Mouse (Mus musculus) neural tube, embryonic 15.5 days (tissue): ENCODE data around the gene Ube2j1. TPM values are rescaled to one million over a fixed set of nuclear protein-coding genes. Genes with fewer than 3 reads are reported as not detected.

ENCODE experiments used
- ATAC-seq: fragments of 200-750 bp; cut with Nextera tagmentation; 2 replicates; pipeline ENCODE4 v1.8.0; 2017; ENCODE audit warnings: mild to moderate bottlenecking, moderate TSS enrichment, moderate library complexity; ENCODE audit not compliant: low FRiP score
- H3K27ac ChIP-seq: fragments of 300-500 bp; sonication (generic); replicated peaks from 2 replicates; pipeline ENCODE4 v1.5.1; 2015; ENCODE audit warnings: mild to moderate bottlenecking, inconsistent platforms
- H3K27me3 ChIP-seq: fragments of 300-500 bp; sonication (generic); replicated peaks from 2 replicates; pipeline ENCODE4 v1.6.1; 2015; ENCODE audit warnings: inconsistent platforms
- H3K36me3 ChIP-seq: fragments of 300-500 bp; sonication (generic); 2 replicates; pipeline ENCODE4 v1.6.1; 2015; ENCODE audit warnings: inconsistent platforms
- H3K4me1 ChIP-seq: fragments of 300-500 bp; sonication (generic); 2 replicates; pipeline ENCODE4 v1.6.1; 2015; ENCODE audit warnings: inconsistent platforms
- H3K4me2 ChIP-seq: fragments of 300-500 bp; sonication (generic); 2 replicates; pipeline ENCODE4 v1.6.1; 2015; ENCODE audit warnings: inconsistent platforms, mild to moderate bottlenecking, moderate library complexity
- H3K4me3 ChIP-seq: fragments of 300-500 bp; sonication (generic); replicated peaks from 2 replicates; pipeline ENCODE4 v1.5.1; 2015; ENCODE audit warnings: mild to moderate bottlenecking, inconsistent platforms
- H3K9ac ChIP-seq: fragments of 300-500 bp; sonication (generic); replicated peaks from 2 replicates; pipeline ENCODE4 v1.6.1; 2015; ENCODE audit warnings: mild to moderate bottlenecking, inconsistent platforms
- H3K9me3 ChIP-seq: fragments of 300-500 bp; sonication (generic); replicated peaks from 2 replicates; pipeline ENCODE4 v1.6.1; 2016; ENCODE audit warnings: inconsistent platforms
- WGBS: fragments of 180-500 bp; shearing (Covaris S2); methylation state at CpG from one replicate; pipeline ENCODE4 v1.1.7; 2015; ENCODE audit warnings: mixed read lengths; 5-methylcytosine and 5-hydroxymethylcytosine counted together
- polyA plus RNA-seq: library from polyadenylated mRNA; unstranded; fragments of >200 nt; fragmentation: Nextera tagmentation; extraction: Ambion mirVana; gene quantifications from 2 replicates; pipeline ENCODE4 v1.2.1, GENCODE M21; 2015

Gene Ube2j1
- polyA plus RNA-seq, 1 experiment from 2014 or later = 77.3 TPM

- Histone ChIP-seq H3K4me2 (no peak overlapping the region), H3K27me3 (no peaks in the 10 kb centered on the region), H3K4me1 (no peaks in the 10 kb centered on the region), H3K27ac (no peak overlapping the region), H3K36me3 (peaks cover 5% of the 10 kb centered on the region; the same call in 1 of the 2 replicates), H3K9ac (no peak overlapping the region), H3K4me3 (no peak overlapping the region), H3K9me3 (no peaks in the 10 kb centered on the region)
- ATAC-seq = no peak
- 87% methylated on average over 11 of the region's 11 CpGs for WGBS
Observed at GRCm38 (mm10) chr4:33057890-33058687, 26.9 kb downstream of the Ube2j1 start.

- no peak for ATAC-seq
- Histone ChIP-seq H3K4me1 (no peaks in the 10 kb centered on the region), H3K9me3 (no peaks in the 10 kb centered on the region), H3K27ac (no peak overlapping the region), H3K9ac (no peak overlapping the region), H3K4me3 (no peak overlapping the region), H3K4me2 (no peak overlapping the region), H3K36me3 (no peaks in the 10 kb centered on the region), H3K27me3 (no peaks in the 10 kb centered on the region)
- 60% methylated on average over 7 of the region's 7 CpGs for WGBS
Observed at GRCm38 (mm10) chr4:33061158-33061557, 29.9 kb downstream of the Ube2j1 start.

GRCm38 (mm10) chr4:33062981-33063380 lies 31.8 kb downstream of the Ube2j1 start, which contains the start of gene Gabrr2:
Gene Gabrr2 (plus strand): TSS chr4:33062999.
- no peak for ATAC-seq
- H3K4me3 ChIP-seq = no peak within 1 kb of the TSS
- H3K9me3 ChIP-seq = no peaks in the 10 kb centered on the region
- H3K4me1 ChIP-seq = no peaks in the 10 kb centered on the region
- H3K27ac ChIP-seq = no peak within 1 kb of the TSS
- no peak within 1 kb of the TSS for H3K4me2 ChIP-seq
- no peaks in the 10 kb centered on the region for H3K27me3 ChIP-seq
- 91% methylated on average over 4 of the region's 4 CpGs for WGBS
- no peaks in the 10 kb centered on the region for H3K36me3 ChIP-seq
- no peak within 1 kb of the TSS for H3K9ac ChIP-seq

GRCm38 (mm10) chr4:33064986-33065385 lies 33.8 kb downstream of the Ube2j1 start:
- H3K4me1 ChIP-seq = no peaks in the 10 kb centered on the region
- 91% methylated on average over 6 of the region's 6 CpGs for WGBS
- H3K9me3 ChIP-seq = no peaks in the 10 kb centered on the region
- no peaks in the 10 kb centered on the region for H3K36me3 ChIP-seq
- no peak overlapping the region for H3K4me2 ChIP-seq
- no peak overlapping the region for H3K9ac ChIP-seq
- no peaks in the 10 kb centered on the region for H3K27me3 ChIP-seq
- no peak overlapping the region for H3K27ac ChIP-seq
- no peak overlapping the region for H3K4me3 ChIP-seq
- no peak for ATAC-seq

- no peak for ATAC-seq
- no peaks in the 10 kb centered on the region for H3K36me3 ChIP-seq
- WGBS = 73% methylated on average over 14 of the region's 14 CpGs
- no peaks in the 10 kb centered on the region for H3K9me3 ChIP-seq
- no peak overlapping the region for H3K27ac ChIP-seq
- no peak overlapping the region for H3K9ac ChIP-seq
- no peak overlapping the region for H3K4me3 ChIP-seq
- no peak overlapping the region for H3K4me2 ChIP-seq
- no peaks in the 10 kb centered on the region for H3K4me1 ChIP-seq
- no peaks in the 10 kb centered on the region for H3K27me3 ChIP-seq
Observed at GRCm38 (mm10) chr4:33066223-33066960, 35.2 kb downstream of the Ube2j1 start.

- no peak overlapping the region for H3K4me2 ChIP-seq
- H3K9ac ChIP-seq = no peak overlapping the region
- no peaks in the 10 kb centered on the region for H3K36me3 ChIP-seq
- no peaks in the 10 kb centered on the region for H3K27me3 ChIP-seq
- no peaks in the 10 kb centered on the region for H3K9me3 ChIP-seq
- no peaks in the 10 kb centered on the region for H3K4me1 ChIP-seq
- H3K4me3 ChIP-seq = no peak overlapping the region
- no peak for ATAC-seq
- H3K27ac ChIP-seq = no peak overlapping the region
- 90% methylated on average over 3 of the region's 3 CpGs for WGBS
Observed at GRCm38 (mm10) chr4:33067331-33067730, 36.1 kb downstream of the Ube2j1 start.

GRCm38 (mm10) chr4:33067826-33068225 lies 36.6 kb downstream of the Ube2j1 start:
- Histone ChIP-seq H3K27ac (no peak overlapping the region), H3K9ac (no peak overlapping the region), H3K27me3 (no peaks in the 10 kb centered on the region), H3K36me3 (no peaks in the 10 kb centered on the region), H3K4me3 (no peak overlapping the region), H3K4me1 (no peaks in the 10 kb centered on the region), H3K4me2 (no peak overlapping the region), H3K9me3 (no peaks in the 10 kb centered on the region)
- ATAC-seq = no peak
- WGBS = 92% methylated on average over 6 of the region's 6 CpGs

- no peak overlapping the region for H3K4me2 ChIP-seq
- no peak for ATAC-seq
- no peak overlapping the region for H3K9ac ChIP-seq
- no peak overlapping the region for H3K27ac ChIP-seq
- H3K9me3 ChIP-seq = no peaks in the 10 kb centered on the region
- H3K4me1 ChIP-seq = no peaks in the 10 kb centered on the region
- H3K4me3 ChIP-seq = no peak overlapping the region
- H3K36me3 ChIP-seq = no peaks in the 10 kb centered on the region
- WGBS = 70% methylated on average over 6 of the region's 6 CpGs
- no peaks in the 10 kb centered on the region for H3K27me3 ChIP-seq
Observed at GRCm38 (mm10) chr4:33068894-33069293, 37.7 kb downstream of the Ube2j1 start.

GRCm38 (mm10) chr4:33070326-33070725 lies 39.1 kb downstream of the Ube2j1 start:
- H3K9ac ChIP-seq = no peak overlapping the region
- WGBS = 91% methylated on average over 6 of the region's 6 CpGs
- no peak overlapping the region for H3K27ac ChIP-seq
- H3K27me3 ChIP-seq = no peaks in the 10 kb centered on the region
- H3K9me3 ChIP-seq = no peaks in the 10 kb centered on the region
- no peaks in the 10 kb centered on the region for H3K4me1 ChIP-seq
- H3K4me3 ChIP-seq = no peak overlapping the region
- H3K36me3 ChIP-seq = no peaks in the 10 kb centered on the region
- ATAC-seq = no peak
- no peak overlapping the region for H3K4me2 ChIP-seq

- Histone ChIP-seq H3K9me3 (no peaks in the 10 kb centered on the region), H3K4me1 (no peaks in the 10 kb centered on the region), H3K36me3 (no peaks in the 10 kb centered on the region), H3K9ac (no peak overlapping the region), H3K27ac (no peak overlapping the region), H3K4me3 (no peak overlapping the region), H3K27me3 (no peaks in the 10 kb centered on the region), H3K4me2 (no peak overlapping the region)
- ATAC-seq = no peak
- 90% methylated on average over 6 of the region's 6 CpGs for WGBS
Observed at GRCm38 (mm10) chr4:33071337-33071736, 40.1 kb downstream of the Ube2j1 start.

- WGBS = 55% methylated on average over 11 of the region's 11 CpGs
Observed at GRCm38 (mm10) chr4:33072526-33073161, 41.4 kb downstream of the Ube2j1 start.

More at GRCm38 (mm10) chr4:33072526-33073161, 41.4 kb downstream of the Ube2j1 start:
- Histone ChIP-seq H3K4me1 (no peaks in the 10 kb centered on the region), H3K27ac (no peak overlapping the region), H3K36me3 (no peaks in the 10 kb centered on the region), H3K9ac (no peak overlapping the region), H3K4me3 (no peak overlapping the region), H3K9me3 (no peaks in the 10 kb centered on the region), H3K27me3 (no peaks in the 10 kb centered on the region), H3K4me2 (no peak overlapping the region)
- ATAC-seq = no peak
